Mouse (Mus musculus) embryonic fibroblast, embryonic 13.5 days (primary cell): ENCODE results near the gene Samd1.

Experiments
- CTCF ChIP-seq: IDR thresholded peaks from 2 replicates; pipeline ENCODE4 v1.5.1; 2011; ENCODE audit warnings: mild to moderate bottlenecking, control low read depth, low read length, moderate library complexity, borderline replicate concordance; ENCODE audit not compliant: insufficient read depth
- POLR2A ChIP-seq: IDR thresholded peaks from 2 replicates; pipeline ENCODE4 v1.6.1; 2011; ENCODE audit warnings: low read depth, mild to moderate bottlenecking, control low read depth, low read length, moderate library complexity

DNA sequence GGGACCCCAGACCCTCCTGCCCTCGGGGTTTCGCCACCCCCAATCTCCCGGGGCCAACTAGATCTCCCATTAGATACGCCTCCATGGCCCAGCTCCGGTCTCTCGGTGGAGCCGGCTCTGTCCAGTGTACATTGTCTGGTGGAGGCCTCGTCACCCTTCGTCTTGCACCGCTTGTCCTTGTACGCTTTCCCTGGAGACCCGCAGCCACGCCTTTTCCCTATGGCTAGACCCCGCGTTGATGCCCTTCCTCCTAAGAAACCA lies 41.6 kb upstream of the Samd1 start:
- no peak for TF ChIP-seq CTCF
- TF ChIP-seq POLR2A, result no peak
